Mouse (Mus musculus): ENCODE measurements around the gene Eef1akmt3.
"Not testable (repeated sequence)": the region's sequence is repeated elsewhere in the genome, so short reads cannot be mapped to it uniquely, and the experiment has no call there.

Gene Eef1akmt3

DNA sequence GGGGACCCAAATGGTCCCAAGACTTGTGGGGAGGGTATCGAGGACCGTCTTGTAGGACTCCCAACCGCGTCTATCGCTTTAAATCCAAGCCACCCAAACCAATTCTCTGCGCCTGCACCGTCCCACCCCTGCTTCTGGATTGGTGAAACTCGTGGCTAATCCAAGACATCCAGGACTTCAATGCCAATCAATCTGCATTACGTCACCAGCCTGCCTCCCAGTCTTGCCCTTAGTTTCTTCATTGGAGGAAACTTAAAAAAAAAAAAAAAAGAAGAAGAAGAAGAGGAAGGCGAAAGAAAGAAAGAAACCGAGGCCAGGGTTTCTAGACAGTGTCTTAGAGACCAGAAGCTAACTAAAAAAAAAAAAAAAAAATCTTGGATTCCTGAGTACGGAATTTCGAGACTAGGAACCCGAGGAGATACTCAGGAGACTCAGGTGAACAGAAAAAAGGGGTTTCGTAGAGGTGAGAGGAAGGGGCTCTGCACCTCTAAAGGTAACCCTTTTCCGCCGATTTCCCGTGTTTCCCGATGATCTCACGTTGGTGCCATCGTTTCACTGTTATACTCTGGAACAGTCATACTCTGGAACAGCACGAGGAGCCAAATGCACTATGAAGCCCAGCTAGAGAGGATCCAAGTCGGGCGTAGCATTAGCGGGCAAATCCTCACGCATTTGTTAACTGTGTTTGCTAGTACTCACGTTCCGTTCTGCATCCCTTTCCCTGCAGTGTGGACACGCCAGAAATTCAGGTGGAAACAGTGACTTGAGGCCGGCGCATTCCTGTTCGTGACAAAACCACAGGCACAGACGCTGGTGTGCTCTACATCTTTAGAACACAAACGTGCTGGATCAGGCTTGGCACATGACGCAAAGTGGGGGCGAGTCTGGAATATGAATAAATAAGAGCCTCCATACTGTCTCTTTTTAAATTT, 29.1 kb upstream of the Eef1akmt3 start, which contains the start of gene Tspan31:
TSS of gene Tspan31 (minus strand) at position 75 of the 932 bp plus-strand sequence.
- DNase-seq (ENCODE audit: low spot score in 2 of 2) = peak in 1 of 2 experiments; percentile 54

DNA sequence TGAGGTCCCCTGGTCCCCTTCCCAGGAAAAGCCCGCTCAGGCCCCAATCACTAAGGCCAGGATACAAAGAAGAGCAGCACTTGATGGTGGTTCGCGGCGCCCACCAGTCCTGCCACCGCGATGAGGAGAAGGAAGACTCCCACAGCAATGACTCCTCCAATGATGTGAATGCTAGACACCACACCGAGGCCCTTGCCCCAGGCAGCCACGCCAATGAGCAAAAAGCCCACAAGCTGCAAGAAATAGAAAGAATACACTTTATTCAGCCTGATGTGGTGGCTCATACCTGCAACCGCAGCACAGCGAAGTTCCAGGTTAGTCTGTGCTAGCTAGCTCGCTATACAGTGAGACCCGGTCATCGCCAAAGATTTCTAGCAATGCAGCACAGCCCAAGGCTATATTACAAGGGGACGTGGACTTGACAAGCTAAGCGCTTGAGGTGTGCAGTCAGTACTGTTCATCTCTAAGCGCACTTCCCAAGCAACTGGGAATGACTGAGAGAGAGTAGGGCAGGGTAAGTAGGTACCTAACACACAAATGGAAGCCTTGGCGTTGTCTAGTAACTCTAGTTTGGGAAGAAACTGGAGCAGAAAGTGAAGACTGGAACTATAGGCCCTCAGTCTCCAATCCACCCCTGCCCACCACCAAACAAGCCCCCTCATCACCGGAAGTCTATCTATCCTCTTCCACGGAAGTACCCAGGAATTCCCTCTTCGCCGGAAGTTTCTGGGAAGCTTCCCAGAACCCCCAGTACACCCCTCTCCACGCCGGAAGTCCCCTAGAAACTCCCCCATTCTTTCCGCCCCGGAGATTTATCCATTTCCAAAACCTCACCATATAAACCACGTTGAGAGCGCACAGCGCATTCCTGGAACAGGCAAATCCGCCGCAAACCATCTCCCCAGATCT, 28.2 kb upstream of the Eef1akmt3 start:
- DNase-seq (ENCODE audit: low spot score in 2 of 2) = no peak

DNA sequence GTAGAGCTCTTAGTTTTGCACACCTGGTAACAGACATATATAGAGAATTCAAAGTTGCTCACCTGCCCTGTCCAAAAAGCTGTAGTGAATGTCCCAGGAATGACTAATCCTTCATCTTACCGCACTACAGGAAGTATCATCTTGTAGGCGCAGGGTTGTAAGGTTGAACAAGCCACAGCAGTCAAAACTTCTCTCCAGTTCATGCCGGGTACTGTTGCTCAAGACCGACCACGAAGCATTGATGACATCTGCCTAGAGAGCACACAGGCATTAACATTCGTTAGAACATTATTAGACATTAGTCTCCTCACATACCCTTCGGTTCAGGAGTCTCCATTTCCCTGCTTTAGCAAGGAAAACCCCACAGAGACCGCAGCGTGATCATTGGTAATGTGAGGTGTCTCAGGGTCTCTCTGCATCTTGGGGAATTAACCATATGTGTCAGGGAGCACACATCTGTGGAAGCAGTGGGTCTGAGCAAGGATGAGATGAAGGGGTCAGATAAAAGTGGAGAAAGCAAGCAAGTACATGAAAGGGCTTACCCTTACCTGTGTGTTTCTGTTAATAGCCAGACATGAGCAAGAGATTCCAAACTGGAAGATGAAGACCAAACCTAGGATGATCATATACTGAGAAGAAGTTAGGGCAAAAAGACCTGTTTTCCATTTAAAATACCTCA, 27.2 kb upstream of the Eef1akmt3 start:
- no peak for DNase-seq (ENCODE audit: low spot score in 2 of 2)

DNA sequence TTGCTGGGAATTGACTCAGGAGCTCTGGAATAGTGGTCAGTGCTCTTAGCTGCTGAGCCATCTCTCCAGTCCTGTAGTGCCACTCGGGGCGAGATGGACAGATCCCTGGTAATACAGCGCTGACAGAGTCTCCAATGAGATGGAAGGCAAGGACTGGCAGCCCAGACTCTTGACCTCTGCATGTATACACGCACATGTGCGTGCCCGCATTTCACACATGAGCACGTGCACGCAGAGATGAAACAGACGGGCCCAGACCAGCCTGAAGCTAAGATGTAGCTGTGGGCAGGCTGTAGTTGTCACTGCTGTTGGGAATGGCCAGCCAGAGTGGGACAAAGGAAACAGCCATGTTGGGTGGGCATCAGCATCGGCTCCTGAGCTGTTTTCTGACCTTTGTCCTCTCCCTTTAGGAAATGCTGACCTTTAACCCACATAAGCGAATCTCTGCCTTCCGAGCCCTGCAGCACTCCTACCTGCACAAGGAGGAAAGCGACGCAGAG, 25.3 kb upstream of the Eef1akmt3 start:
- no peak for DNase-seq (ENCODE audit: low spot score in 2 of 2)

DNA sequence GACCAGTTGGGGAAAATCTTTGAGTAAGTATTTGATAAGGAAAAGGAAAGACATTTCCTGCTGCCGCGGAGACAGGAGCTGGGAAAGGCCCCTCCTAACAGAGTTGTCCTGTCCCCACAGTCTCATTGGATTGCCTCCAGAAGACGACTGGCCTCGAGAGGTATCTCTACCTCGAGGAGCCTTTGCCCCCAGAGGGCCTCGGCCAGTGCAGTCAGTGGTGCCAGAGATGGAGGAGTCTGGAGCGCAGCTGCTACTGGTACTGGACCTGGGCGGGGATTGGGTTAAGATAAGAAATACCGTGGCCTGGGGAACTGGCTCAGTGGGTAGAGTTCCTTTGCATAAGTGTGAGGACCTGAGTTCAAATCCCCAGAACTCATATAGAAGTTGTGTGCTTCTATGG, 24.7 kb upstream of the Eef1akmt3 start:
- DNase-seq (ENCODE audit: low spot score in 2 of 2) = no peak

DNA sequence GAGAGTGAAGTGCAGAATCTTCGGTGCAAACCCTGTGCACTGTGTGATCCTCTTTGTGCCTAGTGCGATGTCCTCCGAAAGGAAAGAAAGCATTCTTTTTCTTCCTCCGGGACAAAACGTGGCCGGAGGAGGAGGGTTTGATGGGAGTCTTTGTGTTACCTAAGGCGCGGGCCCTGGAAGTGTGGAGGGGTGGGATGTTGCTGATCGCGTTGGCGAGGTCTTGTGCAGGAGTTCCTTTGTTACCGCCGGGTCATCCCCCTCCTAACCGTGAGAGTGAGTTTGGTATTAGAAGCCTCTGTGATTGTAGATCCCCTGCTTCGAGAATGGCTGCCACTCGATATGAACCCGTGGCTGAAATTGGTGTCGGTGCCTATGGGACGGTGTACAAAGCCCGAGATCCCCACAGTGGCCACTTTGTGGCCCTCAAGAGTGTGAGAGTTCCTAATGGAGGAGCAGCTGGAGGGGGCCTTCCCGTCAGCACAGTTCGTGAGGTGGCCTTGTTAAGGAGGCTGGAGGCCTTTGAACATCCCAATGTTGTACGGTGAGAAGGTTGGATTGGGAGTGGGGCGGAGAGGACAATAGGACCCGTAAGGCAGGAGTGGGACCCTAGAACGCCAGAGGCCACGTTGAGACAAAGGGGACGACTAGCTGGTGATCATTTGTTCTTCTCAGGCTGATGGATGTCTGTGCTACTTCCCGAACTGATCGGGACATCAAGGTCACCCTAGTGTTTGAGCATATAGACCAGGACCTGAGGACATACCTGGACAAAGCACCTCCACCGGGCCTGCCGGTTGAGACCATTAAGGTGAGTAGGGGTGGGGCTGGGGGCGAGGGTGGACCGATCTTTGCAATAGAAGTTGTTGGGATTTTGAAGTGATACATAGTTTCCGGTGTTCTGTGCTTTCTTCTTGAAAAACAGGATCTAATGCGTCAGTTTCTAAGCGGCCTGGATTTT, 22.9 kb upstream of the Eef1akmt3 start:
- peak in 1 of 2 experiments; percentile 21 for DNase-seq (ENCODE audit: low spot score in 2 of 2)

DNA sequence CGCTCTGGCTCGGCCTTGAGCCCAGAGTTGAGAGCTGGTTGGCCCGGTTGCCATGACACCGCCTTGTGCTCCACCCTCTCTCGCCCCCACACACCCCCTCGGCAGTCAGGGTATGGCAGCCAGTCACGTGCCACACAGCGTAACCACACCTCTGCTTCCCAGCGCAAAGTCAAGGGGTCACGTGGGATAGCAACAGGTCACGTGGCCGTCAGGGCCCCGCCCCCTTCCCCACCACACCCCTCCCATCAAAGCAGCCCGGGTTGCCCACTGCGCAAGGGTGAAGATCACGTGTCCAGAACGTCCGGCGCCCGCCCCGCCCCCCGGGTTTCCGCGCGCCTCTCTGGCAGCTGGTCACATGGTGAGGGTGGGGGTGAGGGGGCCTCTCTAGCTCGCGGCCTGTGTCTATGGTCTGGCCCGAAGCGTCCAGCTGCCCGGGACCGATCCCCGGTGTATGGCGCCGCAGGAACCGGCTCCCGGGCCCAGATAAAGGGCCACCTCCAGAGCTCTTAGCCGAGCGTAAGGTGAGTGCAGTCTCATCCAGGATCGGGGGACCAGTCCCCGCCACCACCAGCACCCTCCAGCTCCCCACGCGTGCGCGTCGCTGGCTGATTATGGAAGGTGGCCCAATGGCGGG, 22.0 kb upstream of the Eef1akmt3 start, which contains the start of gene Cdk4:
TSS of gene Cdk4 (plus strand) at position 296 of the 634 bp plus-strand sequence.
- peak; percentile 97 to 99 for DNase-seq (ENCODE audit: low spot score in 2 of 2)

DNA sequence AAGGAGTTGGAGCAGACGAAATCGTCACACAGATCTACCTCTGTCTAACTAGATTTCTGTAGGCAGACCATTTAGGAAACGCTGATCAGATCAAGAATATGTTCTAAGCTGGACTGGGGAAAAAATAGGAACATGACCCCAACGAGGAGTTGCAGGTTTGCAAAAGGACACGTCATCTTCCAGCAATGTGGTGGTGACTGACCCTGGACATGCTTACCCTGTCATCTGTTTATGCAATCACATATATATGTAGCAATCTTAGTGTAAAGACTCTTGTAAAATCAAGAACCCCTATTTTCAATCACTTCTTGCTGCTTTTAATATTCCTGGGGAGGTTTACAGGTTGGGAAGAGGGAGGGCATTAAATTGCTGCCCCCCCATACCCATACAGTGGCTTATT, 21.2 kb upstream of the Eef1akmt3 start:
- no peak for DNase-seq (ENCODE audit: low spot score in 2 of 2)

DNA sequence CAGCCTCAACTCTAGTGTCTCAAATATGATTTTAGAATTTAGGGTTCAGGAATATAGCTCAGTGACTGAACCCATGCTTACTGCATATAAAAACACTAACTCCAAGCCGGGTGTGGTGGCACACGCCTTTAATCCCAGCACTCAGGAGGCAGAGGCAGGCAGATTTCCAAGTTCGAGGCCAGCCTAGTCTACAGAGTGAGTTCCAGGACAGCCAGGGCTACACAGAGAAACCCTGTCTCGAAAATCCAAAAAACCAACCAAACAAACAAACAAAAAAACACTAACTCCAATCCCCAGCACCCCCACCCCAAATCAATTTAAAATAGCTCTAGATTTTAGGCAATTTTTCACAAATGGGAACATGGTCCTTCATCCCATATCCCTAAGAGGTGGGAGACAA, 20.8 kb upstream of the Eef1akmt3 start:
- not testable (repeated sequence) for DNase-seq (ENCODE audit: low spot score in 2 of 2)

DNA sequence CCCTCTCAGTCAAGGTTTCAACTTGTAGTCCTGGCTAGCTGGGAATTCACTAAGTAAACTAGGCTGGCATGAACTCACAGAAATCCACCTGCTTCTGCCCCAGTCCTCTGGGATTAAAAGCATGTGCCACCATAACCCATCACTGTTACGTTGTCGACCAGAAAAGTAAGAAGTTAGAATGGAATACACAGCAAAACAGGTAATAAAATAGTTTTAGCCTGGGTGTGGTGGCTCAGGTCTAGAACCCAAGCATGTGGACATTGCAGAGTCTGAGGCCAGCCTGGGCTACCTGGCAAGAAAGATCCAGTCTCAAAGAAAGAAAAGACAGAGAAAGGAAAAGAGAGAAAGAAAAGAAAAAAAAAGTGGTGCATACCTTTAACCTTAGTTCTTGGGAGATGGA, 20.2 kb upstream of the Eef1akmt3 start:
- no peak for DNase-seq (ENCODE audit: low spot score in 2 of 2)

DNA sequence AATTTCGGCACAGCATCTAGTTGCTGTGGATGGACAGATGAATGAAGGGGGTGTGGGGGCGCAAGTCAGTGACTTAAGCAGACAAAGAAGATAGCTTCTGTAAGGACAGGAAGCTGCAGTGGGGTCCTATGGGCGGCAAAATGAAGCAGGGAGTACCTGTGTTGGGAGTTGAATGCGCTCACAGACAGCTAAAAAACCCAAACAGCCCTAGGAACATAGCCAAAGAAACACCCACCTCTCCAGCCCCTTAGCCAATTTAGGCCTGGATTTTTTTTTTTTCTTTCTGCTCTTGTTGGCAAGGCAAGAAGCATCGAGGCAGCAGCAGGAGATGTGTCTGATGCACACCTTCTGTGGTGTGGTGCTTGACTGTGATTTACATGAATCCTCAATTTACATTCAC, 19.8 kb upstream of the Eef1akmt3 start:
- no peak for DNase-seq (ENCODE audit: low spot score in 2 of 2)

DNA sequence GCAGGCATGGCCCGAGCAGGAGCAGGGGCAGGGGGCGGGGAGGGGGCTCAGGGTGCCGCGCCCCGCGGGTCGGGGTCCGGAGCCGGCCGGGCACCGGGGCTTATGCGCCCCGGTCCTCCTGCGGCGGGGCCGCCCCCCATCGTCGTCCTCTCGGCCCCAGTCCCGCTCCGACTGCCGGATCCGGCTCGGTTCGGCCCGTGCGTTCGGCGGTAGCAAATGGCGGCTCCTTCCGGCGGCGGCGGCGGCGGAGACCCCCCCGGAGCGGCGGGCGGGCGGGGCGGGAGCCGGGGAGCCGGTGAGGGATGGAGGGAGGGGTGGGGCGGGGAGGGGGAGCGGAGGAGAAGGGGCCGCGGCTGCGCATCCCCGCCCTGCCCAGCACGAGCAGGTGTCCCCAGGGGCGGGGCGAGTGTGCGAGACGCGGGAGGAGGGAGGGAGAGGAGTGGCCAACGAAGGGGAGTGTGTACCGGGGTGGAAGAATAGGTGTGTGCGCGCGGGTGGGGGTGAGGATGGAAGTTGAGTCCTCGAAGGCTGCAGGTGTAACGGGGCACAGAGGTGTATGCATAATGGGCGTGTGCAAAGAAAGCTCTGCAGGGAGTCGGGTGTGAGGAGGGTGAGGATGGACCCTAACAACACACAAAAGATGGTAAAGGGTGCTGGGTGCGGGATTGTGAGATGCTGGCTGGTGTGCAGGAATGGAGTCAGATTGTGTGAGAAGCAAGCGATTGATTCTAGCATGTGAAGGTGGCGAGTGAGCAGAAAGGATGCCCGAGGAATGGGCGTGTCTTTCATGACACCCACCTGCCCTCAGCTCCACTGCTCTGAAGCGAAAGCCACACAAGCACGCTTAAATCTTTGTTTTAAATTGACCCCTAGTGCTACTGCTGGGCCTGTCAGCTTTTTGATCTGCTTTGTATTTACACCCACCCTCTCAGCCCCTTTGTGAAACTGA, 18.9 kb upstream of the Eef1akmt3 start, which contains the start of gene March9:
TSS of gene March9 (minus strand) at position 217 of the 949 bp plus-strand sequence.
- DNase-seq (ENCODE audit: low spot score in 2 of 2) = peak; percentile 27 to 58

DNA sequence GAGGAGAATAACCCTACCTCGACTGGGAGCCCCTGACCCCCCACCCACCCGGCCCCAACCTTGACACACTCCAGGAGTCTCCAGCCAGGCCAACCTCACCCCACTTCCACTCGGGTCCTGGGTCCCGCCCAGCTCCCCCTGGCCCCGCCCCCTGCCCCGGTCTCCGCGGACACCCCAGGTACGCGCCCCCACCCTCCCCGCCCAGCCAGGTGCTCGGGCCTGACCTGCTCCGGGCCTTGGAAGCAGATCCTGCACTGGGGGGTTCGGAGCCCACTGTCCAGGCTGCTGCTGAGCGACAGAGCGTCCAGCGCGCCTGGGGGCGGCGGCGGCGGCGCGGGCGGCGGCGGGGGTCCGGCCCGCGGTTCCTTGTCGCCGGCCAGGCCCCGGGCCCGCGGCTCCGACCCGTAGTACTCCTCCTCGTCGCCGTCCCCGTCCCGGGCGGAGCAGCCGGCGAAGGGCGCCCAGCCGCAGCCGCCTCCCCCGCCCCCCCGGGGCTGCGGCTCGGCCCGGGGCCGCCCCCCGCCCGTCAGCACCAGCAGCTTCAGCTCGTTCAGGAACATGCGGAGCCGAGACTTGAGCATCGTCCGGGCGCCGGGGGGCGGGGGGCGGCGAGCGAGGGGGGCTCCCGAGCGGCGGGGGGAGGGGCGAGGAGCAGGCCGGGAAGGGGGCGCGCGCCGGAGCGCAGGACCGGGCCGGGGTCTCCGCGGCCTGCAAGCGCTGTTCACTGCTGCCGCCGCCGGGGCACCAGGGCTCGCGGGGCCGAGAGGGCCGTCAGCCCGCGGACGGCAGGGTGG, 18.1 kb upstream of the Eef1akmt3 start:
- no peak for DNase-seq (ENCODE audit: low spot score in 2 of 2)

DNA sequence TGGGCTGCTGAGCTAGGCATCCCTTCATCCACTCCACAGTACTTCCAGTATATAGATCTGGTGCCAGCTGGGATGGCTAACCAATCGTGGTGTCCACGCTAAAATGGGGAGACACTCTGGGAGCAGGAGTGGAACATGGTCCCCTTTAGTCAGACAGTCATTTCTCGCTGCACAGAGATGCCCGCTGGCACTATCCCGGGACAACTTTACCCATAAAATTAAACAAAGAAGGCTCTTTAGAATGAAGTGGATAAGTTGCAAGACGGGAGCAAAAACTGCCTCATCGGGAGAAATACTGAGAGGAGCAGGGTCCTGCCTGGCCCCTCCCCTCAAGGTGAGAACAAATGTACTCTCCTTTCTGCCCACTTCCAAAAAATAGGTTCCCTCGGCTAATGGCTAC, 17.4 kb upstream of the Eef1akmt3 start:
- no peak for DNase-seq (ENCODE audit: low spot score in 2 of 2)

DNA sequence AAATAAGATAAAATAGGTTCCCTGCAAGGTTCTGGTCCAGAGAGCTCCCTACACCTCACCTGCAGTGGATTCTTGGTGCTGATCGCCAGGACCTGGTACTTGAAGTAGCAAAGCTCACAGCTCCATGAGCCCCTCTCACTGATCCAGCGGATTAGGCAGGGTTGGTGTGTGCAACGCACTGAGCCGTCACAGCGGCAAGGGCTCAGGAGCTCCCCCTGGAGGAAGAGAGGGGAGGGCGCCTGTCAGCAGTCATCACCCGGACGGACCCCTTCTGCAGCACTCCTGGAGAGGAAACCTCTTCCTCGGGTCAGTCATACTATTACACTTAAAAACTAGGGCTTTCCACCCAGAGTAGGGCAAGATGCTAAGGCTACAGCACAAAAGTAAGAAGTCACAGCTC, 16.8 kb upstream of the Eef1akmt3 start:
- peak; percentile 71 to 82 for DNase-seq (ENCODE audit: low spot score in 2 of 2)

DNA sequence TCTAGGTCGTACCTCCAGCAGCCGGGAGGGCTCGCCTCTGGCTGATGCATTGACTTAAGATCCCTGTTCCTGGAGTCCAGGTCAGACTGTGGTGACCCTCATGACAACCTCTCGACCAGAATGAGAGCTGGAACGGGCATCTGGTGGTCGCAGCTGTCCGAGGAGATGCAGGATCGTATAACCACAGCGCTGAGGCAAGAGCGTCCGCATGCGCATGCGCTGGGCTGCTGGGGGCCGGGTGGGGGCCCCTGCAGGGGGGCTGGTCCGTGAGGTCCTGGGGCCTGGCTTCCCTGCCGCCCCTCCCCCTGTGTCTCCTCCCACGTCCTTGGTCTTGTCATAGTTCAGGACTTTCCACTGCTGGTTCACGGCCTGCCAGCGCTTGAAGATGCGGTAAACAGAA, 15.2 kb upstream of the Eef1akmt3 start:
- DNase-seq (ENCODE audit: low spot score in 2 of 2) = no peak

DNA sequence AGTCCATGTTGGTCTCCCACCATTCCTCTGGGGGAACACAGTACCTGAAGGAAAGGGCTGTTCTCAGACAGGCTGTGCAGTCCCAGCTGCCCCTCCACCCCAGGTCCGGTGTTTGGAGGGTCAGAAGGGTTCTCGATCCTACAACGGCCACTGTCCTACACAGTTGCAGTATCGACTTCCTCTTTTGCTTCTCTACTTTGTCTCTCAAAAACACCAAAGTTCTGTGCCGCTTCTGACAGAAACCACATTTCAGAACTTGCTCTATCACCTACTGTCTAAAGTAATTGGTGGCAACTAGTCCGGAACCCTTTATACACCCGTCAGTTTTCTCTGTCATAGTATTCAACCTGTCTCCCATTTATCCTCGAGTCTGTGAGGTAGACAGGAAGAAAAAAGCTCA, 14.1 kb upstream of the Eef1akmt3 start:
- DNase-seq (ENCODE audit: low spot score in 2 of 2) = no peak

DNA sequence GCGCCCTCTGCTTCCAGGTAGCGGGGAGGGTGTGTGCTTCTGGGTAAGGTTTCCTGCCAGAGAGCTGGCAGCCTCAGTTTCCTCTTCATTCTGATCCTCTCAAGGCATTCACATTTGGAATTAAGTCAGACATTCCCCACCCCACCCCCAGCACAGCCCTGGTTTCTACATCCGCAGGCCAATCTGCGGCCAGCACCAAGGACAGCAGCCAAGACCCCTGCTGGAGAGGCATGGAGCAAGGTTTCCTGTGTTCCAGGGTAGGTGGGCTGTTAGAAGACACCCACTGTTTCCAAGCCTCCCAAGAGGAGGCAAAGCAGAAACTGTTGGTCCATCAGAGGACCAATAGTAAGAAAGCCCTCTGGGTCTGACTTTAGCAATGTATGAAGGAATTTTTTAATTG, 13.3 kb upstream of the Eef1akmt3 start:
- DNase-seq (ENCODE audit: low spot score in 2 of 2) = no peak

Measured in natural killer cell, adult 2 months (primary cell).